Mouse (Mus musculus): ENCODE results near the gene Sgpp2.

Gene Sgpp2

GRCm38 (mm10) chr1:78310021-78310752 lies at the start of gene Sgpp2:
TSS of gene Sgpp2 (plus strand) at chr1:78310345.
- DNase-seq (ENCODE audit: low spot score in 2 of 2), result no peak

GRCm38 (mm10) chr1:78267519-78267918 lies 42.6 kb upstream of the Sgpp2 start:
- DNase-seq (ENCODE audit: low spot score in 2 of 2), result no peak

DNA sequence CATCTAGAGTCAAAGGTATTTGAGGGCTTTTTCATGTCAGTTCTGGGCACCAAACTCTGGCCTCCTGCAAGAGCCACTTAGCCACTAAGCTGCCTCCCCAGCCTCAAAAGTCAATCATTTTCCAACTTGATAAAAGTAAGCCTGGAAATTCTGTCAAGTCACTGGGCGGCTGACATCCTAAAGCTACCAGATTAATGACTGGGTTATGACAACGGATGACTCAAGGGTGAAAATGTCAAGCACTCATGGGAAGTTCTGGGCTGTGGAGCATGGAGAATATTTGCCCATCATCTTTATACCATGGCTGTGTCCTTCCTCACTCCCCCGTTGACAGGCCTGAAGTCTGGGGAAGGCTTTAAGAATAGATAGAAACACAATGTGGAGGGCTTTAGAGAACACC lies 37.2 kb upstream of the Sgpp2 start:
- no peak for DNase-seq (ENCODE audit: low spot score in 2 of 2)

DNA sequence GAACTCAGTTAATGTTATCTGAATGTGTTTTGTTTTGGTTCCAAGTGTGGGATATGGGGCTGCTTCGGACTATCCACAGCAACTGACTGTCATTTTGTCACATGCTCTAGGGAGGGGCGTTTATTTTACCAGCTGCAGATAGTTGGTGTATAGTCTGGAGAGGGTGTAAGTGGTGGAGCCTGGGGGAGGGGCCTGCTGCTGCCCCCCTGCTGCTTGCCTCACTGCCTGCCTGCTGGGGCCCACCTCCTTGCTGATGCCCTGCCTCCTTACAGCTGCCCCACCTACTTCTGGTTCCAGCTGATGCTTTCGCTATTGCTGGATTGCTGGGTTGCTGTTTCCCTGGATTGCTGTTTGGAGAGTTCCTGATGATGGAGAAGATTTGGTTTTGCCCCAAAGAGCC lies 31.0 kb upstream of the Sgpp2 start:
- DNase-seq (ENCODE audit: low spot score in 2 of 2), result no peak

- no peak for DNase-seq (ENCODE audit: low spot score in 2 of 2)
Observed at GRCm38 (mm10) chr1:78292397-78292796, 17.7 kb upstream of the Sgpp2 start.

GRCm38 (mm10) chr1:78299670-78300225 lies 10.4 kb upstream of the Sgpp2 start:
- no peak for DNase-seq (ENCODE audit: low spot score in 2 of 2)

DNA sequence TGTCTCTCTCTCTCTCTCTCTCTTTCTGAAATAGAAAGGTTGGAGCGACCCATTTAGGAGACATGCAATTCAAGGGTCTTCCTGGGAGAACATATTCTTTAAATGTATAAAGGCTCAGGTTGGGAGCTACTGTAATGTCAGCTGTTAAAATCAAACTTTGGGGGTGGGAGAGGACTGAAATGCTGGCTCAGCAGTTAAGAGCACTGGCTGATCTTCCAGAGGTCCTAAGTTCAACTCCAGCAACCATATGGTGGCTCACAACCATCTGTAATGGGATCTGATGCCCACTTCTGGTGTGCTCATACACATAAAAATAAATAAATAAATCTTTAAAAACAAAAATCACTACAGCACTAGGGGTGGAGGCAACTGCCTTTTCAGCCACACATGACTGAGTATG lies 1.5 kb upstream of the Sgpp2 start:
- no peak for DNase-seq (ENCODE audit: low spot score in 2 of 2)

DNA sequence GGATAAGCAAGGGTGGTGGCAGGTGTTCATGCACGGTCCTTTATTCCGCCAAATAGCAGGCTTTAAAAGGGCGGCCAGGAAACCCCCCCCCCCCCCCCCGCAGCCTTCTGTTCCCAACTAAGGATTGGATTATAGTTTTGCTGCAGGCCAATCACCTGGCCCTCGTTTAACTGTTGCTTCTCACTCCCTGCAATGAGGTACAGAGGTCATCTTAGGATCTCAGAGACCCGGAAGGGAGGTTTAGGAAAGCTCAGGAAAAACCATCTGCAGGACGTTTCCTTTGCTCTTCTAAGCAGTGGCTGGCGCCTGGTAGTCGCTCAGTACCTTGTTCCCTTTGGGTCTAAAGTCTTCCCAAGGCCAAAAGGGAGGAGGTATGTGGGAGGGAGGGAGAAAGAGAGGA lies 865 bp upstream of the Sgpp2 start:
- no peak for DNase-seq (ENCODE audit: low spot score in 2 of 2)

DNA sequence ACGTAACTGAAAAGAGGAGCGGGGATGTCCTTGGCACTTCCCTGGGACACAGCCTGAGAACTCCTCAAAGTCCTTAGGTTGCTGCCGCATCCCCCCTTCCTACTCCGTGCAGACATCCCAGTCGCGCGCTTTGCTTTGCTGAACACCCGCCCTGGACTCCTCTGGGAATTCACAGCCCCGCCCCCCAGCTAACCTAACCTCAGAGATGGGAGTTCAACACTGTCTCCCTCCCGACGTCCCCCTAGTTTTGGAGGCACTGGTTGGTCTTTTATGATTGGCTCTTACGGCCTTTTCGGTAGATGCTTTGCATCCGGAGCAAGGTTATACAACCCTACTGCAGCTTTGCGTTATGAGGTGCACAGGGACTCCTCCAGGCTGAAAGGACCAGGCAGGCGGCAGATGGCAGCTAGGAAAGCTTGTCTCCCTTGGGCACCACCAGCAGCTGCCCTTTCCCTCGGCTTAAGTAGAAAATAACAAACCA lies 756 bp downstream of the Sgpp2 start:
- no peak for DNase-seq (ENCODE audit: low spot score in 2 of 2)

DNA sequence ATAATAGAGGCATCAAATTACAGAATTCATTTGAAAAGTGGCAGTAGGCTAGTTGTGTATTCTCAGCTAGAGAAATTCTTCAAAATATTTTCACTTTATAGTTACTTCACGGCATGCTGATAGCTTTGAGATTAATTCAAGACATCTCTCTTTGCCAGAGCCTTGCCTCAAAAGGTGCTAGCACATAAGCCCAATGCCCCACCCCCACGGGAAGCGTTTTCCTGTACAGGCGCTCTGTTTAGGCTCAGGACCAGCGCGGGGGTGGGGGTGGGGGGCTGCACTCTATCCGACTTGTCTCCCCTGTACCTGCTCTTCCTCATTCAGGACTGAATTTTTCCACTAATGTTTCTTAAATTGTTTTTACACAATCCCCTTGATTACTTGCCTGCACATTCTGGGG lies 1.3 kb downstream of the Sgpp2 start:
- no peak for DNase-seq (ENCODE audit: low spot score in 2 of 2)

DNA sequence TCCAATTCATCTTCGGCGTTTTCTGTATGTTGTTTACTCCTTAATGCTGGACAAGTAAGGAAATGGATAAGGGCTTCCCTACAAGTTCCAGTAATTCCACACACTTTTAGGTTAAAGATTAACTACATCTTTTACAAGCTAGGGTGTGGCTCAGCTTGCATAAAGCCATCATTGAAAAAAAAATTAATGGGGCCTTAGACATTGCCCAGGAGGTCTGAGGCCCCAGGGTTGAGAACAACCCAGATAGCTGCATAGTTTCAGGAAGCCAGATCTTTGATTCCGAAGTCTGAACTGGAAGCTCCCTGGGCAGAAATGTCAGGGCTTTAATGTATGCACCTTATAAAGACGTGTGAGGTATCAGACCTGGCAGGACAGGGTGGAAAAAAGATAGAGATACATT lies 2.8 kb downstream of the Sgpp2 start:
- DNase-seq (ENCODE audit: low spot score in 2 of 2), result no peak

DNA sequence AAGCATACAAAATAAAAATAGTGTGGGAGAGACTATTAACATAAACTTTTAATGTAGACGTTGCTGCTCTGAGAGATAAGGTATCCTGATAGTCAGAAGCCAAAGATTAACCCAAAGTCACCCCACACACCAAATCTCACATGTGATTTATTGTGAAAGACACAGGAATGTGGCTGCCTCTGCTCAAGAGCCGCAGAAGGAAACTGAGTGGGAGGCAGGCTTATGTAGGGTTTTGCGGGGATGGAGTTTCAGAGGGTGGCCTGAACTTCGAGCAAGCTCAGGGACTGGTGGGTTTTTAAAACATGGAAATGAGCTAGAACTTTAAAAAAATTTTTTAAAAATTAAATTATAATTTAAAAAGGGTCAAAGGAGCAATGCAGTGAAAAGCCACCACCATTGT lies 3.8 kb downstream of the Sgpp2 start:
- DNase-seq (ENCODE audit: low spot score in 2 of 2), result no peak

DNA sequence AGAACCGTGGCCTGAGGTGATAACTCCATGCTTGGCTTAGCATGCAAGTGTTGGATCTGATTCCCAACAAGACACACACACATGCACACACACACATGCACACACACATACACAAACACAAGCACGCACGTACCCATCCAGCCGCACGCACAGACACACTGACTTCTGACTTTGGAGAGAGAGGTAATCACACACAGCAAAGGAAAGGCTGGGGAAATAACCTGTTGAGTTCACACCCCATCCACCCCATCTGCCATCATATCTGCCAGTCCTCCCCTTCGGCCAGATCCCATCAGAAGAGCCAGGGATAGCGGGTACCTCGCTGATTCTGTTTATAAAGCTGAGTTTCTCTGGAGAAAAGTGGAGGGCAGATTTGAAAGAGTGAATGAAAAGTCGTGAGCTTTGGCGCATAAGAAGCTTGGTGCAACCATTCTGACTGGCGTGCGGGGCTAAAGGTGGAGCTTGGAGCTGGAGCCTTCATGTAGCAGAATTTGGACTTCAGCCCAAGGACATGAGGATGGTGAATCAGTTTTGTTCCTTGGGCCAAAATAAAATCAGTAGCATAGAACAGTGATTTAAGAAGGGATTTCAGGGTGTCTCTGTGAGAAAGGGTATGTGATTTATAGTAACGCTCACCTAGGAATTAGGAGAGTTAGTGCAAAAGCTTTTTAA lies 8.1 kb downstream of the Sgpp2 start:
- no peak for DNase-seq (ENCODE audit: low spot score in 2 of 2)

- DNase-seq (ENCODE audit: low spot score in 2 of 2), result no peak
Observed at GRCm38 (mm10) chr1:78320291-78320690, 10.1 kb downstream of the Sgpp2 start.

DNA sequence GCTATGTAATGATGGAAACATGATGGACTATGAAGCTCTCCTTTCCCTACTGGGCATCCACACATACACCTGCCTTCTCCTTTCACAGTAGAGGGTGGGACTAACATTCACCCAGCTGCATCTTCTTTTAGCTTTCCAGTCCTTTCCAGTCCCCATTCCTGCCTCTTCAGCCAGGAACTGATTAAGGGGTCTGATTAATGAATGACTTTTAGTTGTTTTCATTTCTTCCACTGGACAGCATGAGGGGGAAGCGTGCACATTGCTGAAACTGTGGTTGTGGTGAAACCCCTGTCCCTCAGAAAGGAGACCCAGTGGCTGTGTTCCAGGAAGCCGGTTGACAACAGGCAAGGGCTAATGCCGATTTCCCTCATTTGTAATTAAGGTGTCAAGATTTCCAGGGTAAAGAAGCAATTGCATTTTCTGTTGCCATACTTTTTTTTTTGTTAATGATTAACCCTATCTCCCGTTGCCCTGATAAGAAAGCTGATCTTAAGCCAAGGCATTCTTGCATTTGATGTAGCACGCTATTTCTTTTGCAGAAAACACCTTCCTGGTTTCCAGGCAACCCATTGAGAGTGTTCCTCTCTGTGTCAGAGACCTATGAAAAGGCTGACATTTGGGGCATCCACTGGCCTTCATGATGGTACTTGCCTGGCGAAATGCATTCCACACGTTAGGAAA lies 12.1 kb downstream of the Sgpp2 start:
- no peak for DNase-seq (ENCODE audit: low spot score in 2 of 2)

DNA sequence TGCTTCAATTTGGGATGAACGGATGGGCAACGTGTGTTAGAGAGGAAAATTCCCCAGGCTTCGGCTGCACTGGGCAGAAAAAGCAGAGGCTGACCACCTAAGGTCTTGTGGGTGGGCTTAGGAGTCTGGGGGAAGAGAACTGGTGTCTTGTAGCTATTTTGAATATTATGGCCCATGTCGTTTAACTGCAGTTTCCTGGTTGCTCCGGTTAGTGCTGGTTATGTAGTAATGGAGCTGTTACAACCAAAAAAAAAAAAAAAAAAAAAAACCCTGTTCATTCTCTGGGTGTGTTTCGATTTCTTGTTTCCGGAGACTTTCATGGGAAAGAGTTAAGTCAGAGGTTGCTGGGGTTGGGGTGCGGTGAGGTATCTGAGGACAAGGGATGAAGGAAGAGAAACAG lies 12.7 kb downstream of the Sgpp2 start:
- no peak for DNase-seq (ENCODE audit: low spot score in 2 of 2)

- no peak for DNase-seq (ENCODE audit: low spot score in 2 of 2)
Observed at GRCm38 (mm10) chr1:78324044-78324443, 13.9 kb downstream of the Sgpp2 start.

GRCm38 (mm10) chr1:78325851-78326250 lies 15.7 kb downstream of the Sgpp2 start:
- DNase-seq (ENCODE audit: low spot score in 2 of 2), result no peak

DNA sequence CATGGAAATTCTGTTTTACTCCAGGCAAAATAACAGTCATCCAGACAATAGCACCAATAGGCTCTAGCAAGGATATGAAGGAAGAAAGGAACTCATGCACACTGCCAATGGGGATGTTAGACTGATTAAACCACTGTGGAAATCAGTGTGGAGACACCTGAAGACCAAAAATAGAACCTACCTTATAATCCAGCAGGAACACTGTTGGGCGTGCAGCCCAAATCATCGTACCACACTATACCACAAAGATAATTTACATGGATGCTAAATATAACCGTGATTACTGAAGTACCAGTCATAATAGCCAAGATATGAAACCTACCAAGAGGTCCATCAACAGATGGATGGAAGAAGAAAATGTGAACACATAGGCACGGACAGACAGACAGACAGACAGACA lies 18.5 kb downstream of the Sgpp2 start:
- DNase-seq (ENCODE audit: low spot score in 2 of 2), result no peak

GRCm38 (mm10) chr1:78329861-78330260 lies 19.7 kb downstream of the Sgpp2 start:
- no peak for DNase-seq (ENCODE audit: low spot score in 2 of 2)

DNA sequence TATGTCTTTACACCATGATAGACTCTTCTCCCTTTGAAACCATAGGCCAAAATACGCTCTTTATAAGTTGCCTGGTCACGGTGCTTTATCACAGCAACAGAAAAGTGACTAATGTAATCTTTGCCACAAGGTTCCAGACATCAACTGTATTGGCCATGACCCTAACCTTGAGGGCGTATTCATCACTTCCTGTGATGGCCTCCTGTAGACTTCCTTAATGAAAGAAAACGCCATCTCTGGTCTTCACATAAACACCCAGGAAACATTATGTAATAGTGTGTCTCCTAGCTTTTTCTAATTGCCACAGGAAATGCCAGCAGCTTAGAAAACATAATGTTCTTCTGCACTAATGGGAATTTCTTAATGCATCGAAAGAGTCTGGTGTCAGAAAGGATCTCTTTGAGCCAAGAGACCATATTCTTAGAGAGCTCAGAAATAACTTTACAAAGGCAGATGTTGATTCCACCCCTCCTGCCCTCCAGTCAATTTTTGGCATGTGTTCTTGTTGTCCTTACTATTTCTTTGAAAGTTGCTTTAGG lies 20.5 kb downstream of the Sgpp2 start:
- no peak for DNase-seq (ENCODE audit: low spot score in 2 of 2)

DNA sequence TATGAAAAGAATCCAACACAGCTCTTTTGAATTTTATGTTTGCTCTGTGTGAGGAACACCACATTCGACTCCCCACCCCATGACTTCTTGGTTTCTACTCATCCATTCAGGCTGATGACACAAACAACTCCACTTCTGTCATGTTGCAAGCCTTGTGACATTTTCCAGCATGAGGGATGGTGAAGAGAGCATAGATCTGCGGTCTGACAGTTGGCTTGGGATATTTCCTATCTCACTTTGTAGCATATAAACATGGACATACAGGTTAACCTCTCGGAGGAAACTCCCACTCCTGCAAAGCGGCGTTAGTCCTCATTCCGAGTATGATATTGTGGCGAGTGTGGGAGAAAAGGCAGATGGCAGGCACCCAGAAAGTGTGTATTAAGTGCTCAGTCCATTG lies 27.6 kb downstream of the Sgpp2 start:
- DNase-seq (ENCODE audit: low spot score in 2 of 2), result no peak
